Mouse (Mus musculus) limb, embryonic 11.5 days (tissue): ENCODE measurements at regions not wholly inside any gene's neighbourhood (a gene's known extent, or its start where the extent isn't known, plus 50 kb on each side); places are given as distances from the start of the nearest gene placed in this dataset.

Experiments
- ATAC-seq: fragments of 200-750 bp; cut with Nextera tagmentation; 2 replicates; pipeline ENCODE4 v1.8.0; 2017; ENCODE audit warnings: low read depth; ENCODE audit not compliant: insufficient number of reproducible peaks, low FRiP score, low TSS enrichment
- DNase-seq: peaks from one replicate; pipeline ENCODE4 v3.0.0-alpha.2; 2015; ENCODE audit warnings: low spot score
- H3K27ac ChIP-seq: fragments of 300-500 bp; sonication (generic); replicated peaks from 2 replicates; pipeline ENCODE4 v1.5.1; 2014; ENCODE audit warnings: low read depth, mild to moderate bottlenecking, low read length
- H3K27me3 ChIP-seq: fragments of 300-500 bp; sonication (generic); 2 replicates; pipeline ENCODE4 v1.6.1; 2014; ENCODE audit warnings: mild to moderate bottlenecking, low read length, mixed read lengths; ENCODE audit not compliant: control insufficient read depth, insufficient read depth
- H3K36me3 ChIP-seq: fragments of 300-500 bp; sonication (generic); 2 replicates; pipeline ENCODE4 v1.6.1; 2014; ENCODE audit warnings: mild to moderate bottlenecking, low read length, moderate library complexity, mixed read lengths; ENCODE audit not compliant: control insufficient read depth, insufficient read depth
- H3K4me1 ChIP-seq: fragments of 300-500 bp; sonication (generic); 2 replicates; pipeline ENCODE4 v1.6.1; 2014; ENCODE audit warnings: low read length, mixed read lengths; ENCODE audit not compliant: control insufficient read depth, insufficient read depth
- H3K4me2 ChIP-seq: fragments of 300-500 bp; sonication (generic); 2 replicates; pipeline ENCODE4 v1.6.1; 2014; ENCODE audit warnings: low read depth, mild to moderate bottlenecking, moderate library complexity; ENCODE audit not compliant: severe bottlenecking
- H3K4me3 ChIP-seq: fragments of 300-500 bp; sonication (generic); 2 replicates; pipeline ENCODE4 v1.5.1; 2014; ENCODE audit warnings: low read depth, low read length
- H3K9ac ChIP-seq: fragments of 300-500 bp; sonication (generic); 2 replicates; pipeline ENCODE4 v1.6.1; 2014; ENCODE audit warnings: mild to moderate bottlenecking, low read length
- H3K9me3 ChIP-seq: fragments of 300-500 bp; sonication (generic); 2 replicates; pipeline ENCODE4 v1.6.1; 2016; ENCODE audit warnings: low read length; ENCODE audit not compliant: control insufficient read depth
- WGBS: fragments of 180-500 bp; shearing (Covaris S2); extraction: QIAGEN DNeasy Blood & Tissue Kit; methylation state at CpG from one replicate; pipeline ENCODE4 v1.1.7; 2014; 5-methylcytosine and 5-hydroxymethylcytosine counted together

DNA sequence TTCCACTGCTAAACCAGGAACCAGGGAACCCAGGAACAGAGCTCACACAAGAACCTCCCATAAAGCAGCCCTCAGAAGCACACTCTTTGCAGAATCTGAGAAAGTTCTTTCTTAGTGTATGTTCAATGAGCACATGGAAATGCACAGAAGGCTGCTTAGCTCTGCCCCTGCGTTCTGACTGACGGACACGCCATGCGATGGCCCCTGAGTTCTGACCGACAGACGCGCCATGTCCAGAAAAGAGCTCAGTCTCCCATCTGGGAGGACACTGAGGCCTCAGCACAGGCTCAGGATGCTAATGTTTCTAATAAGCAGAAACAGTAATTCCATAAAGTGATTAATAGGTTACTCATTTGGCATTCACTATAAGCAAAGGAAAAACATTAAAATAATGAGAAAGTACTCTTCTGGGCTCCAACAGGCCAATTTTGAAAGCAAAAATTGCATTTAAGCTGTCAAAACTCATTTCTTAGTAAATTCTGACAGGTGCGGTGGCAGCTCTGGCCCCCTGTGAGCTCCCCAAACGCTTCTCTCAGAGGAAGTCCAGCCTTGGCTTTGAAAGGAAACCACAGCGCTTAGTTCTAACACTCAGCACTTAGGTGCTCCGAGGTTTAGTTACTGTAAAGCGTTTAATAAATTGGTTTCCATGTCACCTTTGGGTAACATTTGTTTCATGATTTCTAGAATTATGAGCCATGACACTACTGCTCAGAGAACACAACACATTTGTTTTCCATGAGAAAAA, 309.9 kb upstream of the Smim15 start:
- H3K4me2 ChIP-seq: no peak overlapping the region
- H3K9ac ChIP-seq: no peak overlapping the region
- no peak overlapping the region for H3K4me3 ChIP-seq
- no peak overlapping the region for H3K27ac ChIP-seq
- ATAC-seq (no peak), DNase-seq (no peak)
- H3K4me1 ChIP-seq: no peaks in the 10 kb centered on the region
- no peaks in the 10 kb centered on the region for H3K27me3 ChIP-seq
- no peaks in the 10 kb centered on the region for H3K9me3 ChIP-seq
- peaks cover 2% of the 10 kb centered on the region; the same call in 1 of the 2 replicates for H3K36me3 ChIP-seq
- 91% methylated on average over 12 of the region's 12 CpGs for WGBS

- H3K27me3 ChIP-seq: no peaks in the 10 kb centered on the region
- no peaks in the 10 kb centered on the region for H3K4me1 ChIP-seq
- H3K9ac ChIP-seq: no peak overlapping the region
- no peak overlapping the region for H3K4me2 ChIP-seq
- DNase-seq (no peak), ATAC-seq (no peak)
- H3K4me3 ChIP-seq: no peak overlapping the region
- WGBS: 92% methylated on average over 9 of the region's 9 CpGs
- H3K9me3 ChIP-seq: no peaks in the 10 kb centered on the region
- H3K36me3 ChIP-seq: peaks cover 4% of the 10 kb centered on the region; the same call in 1 of the 2 replicates
- no peak overlapping the region for H3K27ac ChIP-seq
Observed at GRCm38 (mm10) chr13:107730976-107731375, 313.3 kb upstream of the Smim15 start.

GRCm38 (mm10) chr13:107726491-107726890, 317.8 kb upstream of the Smim15 start:
- H3K9ac ChIP-seq: no peak overlapping the region
- ATAC-seq (no peak), DNase-seq (no peak)
- H3K36me3 ChIP-seq: peaks cover 4% of the 10 kb centered on the region; the same call in 1 of the 2 replicates
- whole genome bisulfite sequencing: 96% methylated on average over 20 of the region's 20 CpGs
- H3K4me3 ChIP-seq: no peak overlapping the region
- no peak overlapping the region for H3K27ac ChIP-seq
- no peaks in the 10 kb centered on the region for H3K27me3 ChIP-seq
- no peak overlapping the region for H3K4me2 ChIP-seq
- no peaks in the 10 kb centered on the region for H3K9me3 ChIP-seq
- H3K4me1 ChIP-seq: no peaks in the 10 kb centered on the region

DNA sequence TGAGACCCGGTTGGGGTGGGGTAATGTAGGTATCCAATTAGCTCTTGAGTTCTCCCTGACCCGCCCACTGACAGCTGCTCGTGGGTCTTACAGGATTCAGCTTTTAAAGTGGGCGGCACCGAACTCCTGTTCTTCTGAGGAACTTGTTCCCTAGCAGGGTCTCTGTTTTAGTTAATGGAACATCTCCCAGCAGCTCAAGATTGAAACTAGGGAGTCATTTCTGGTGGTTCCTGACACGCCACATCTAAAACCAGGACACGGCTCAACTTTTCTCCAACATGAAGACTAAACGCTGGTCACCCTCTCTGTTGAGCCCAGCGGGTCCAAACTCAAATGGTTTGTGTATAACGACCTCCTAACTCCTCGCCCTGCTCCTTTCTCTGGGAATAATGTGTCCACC, 322.3 kb upstream of the Smim15 start:
- H3K36me3 ChIP-seq: no peaks in the 10 kb centered on the region
- no peak overlapping the region for H3K9ac ChIP-seq
- 85% methylated on average over 11 of the region's 11 CpGs for WGBS
- H3K9me3 ChIP-seq: no peaks in the 10 kb centered on the region
- DNase-seq (no peak), ATAC-seq (no peak)
- H3K4me2 ChIP-seq: no peak overlapping the region
- no peak overlapping the region for H3K27ac ChIP-seq
- H3K4me3 ChIP-seq: no peak overlapping the region
- H3K4me1 ChIP-seq: no peaks in the 10 kb centered on the region
- no peaks in the 10 kb centered on the region for H3K27me3 ChIP-seq

GRCm38 (mm10) chr13:107720874-107721574, 323.2 kb upstream of the Smim15 start:
- Histone ChIP-seq H3K4me3 (no peak overlapping the region), H3K27me3 (no peaks in the 10 kb centered on the region), H3K9me3 (no peaks in the 10 kb centered on the region), H3K9ac (no peak overlapping the region), H3K4me2 (no peak overlapping the region), H3K27ac (no peak overlapping the region), H3K36me3 (no peaks in the 10 kb centered on the region), H3K4me1 (no peaks in the 10 kb centered on the region)
- no peak for ATAC-seq
- no peak for DNase-seq
- 80% methylated on average over 8 of the region's 8 CpGs for WGBS

DNA sequence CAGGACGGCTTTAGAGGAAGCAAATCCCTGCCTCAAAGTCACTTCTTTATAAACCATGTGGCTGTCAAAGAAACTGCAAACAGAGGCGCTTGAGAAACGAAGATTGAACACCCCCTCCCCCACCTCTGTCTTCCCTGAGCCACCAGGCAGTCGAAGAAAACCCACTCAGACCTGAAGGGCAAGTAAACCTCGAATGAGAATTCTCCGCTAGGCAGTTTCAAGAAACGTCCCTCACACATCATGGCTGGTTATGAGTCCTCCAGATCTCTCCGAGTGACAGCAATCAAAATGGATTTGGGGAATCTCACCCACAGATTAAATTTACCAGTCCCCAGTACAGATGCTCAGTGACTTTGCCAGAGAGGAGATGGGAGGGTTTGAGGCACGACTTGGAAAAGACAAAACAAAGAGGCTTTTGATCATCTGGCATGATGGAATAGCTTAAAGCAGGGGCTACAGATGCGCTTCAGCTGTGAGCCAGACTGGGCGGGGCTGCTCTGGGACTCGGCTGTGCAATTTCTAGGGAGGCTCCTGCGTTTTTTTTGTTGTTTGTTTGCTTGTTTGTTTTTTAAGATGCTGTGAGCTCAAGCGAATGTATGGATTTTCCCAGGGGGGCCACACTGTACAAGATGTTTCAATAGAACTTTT, 325.1 kb upstream of the Smim15 start:
- H3K9ac ChIP-seq: no peak overlapping the region
- ATAC-seq (no peak), DNase-seq (no peak)
- no peaks in the 10 kb centered on the region for H3K27me3 ChIP-seq
- no peaks in the 10 kb centered on the region for H3K9me3 ChIP-seq
- no peak overlapping the region for H3K4me3 ChIP-seq
- H3K27ac ChIP-seq: no peak overlapping the region
- H3K4me2 ChIP-seq: no peak overlapping the region
- no peaks in the 10 kb centered on the region for H3K36me3 ChIP-seq
- H3K4me1 ChIP-seq: no peaks in the 10 kb centered on the region
- 56% methylated on average over 14 of the region's 14 CpGs for WGBS

- no peak overlapping the region for H3K27ac ChIP-seq
- H3K4me1 ChIP-seq: no peaks in the 10 kb centered on the region
- no peaks in the 10 kb centered on the region for H3K36me3 ChIP-seq
- H3K27me3 ChIP-seq: no peaks in the 10 kb centered on the region
- H3K9me3 ChIP-seq: no peaks in the 10 kb centered on the region
- ATAC-seq (no peak), DNase-seq (no peak)
- no peak overlapping the region for H3K4me2 ChIP-seq
- H3K4me3 ChIP-seq: no peak overlapping the region
- no peak overlapping the region for H3K9ac ChIP-seq
- 90% methylated on average over 4 of the region's 4 CpGs for WGBS
Observed at GRCm38 (mm10) chr13:107715616-107716015, 328.6 kb upstream of the Smim15 start.

GRCm38 (mm10) chr13:107714001-107714400, 330.2 kb upstream of the Smim15 start:
- Histone ChIP-seq H3K9me3 (no peaks in the 10 kb centered on the region), H3K9ac (no peak overlapping the region), H3K4me2 (no peak overlapping the region), H3K36me3 (no peaks in the 10 kb centered on the region), H3K4me3 (no peak overlapping the region), H3K27me3 (no peaks in the 10 kb centered on the region), H3K4me1 (no peaks in the 10 kb centered on the region), H3K27ac (no peak overlapping the region)
- 95% methylated on average over 1 of the region's 1 CpGs for WGBS
- DNase-seq (no peak), ATAC-seq (no peak)
